In genomic region chr7:135818298-135818697, GRCm38 (mm10) we compare ENCODE assay signal across 25 mouse cellular contexts.
DNase-seq lines count a peak whose midpoint lies in the region; ATAC-seq and TF ChIP-seq lines count a peak whose summit lies in the region.
"Had no signal": no experiment of that assay in that cellular context is flagged by ENCODE, and none has a peak within 500 bp of the region (broad histone marks: within the 10 kb centered on the region; RNA-seq: fewer than 3 reads in every experiment).

No protein-coding gene starts in this region.

- H3K36me3 ChIP-seq in heart, embryonic 10.5 days, result no peaks in the 10 kb centered on the region
- H3K36me3 ChIP-seq in ES-Bruce4 (ENCODE audit: control insufficient read depth, insufficient read depth, low read length, poor library complexity, severe bottlenecking), result no peaks in the 10 kb centered on the region
- H3K36me3 ChIP-seq in liver, embryonic 15.5 days (replicated peaks), result no peaks in the 10 kb centered on the region
- H3K36me3 ChIP-seq: embryonic facial prominence, embryonic 12.5 days; limb, embryonic 13.5 days; midbrain, embryonic 12.5 days had no signal

- TF ChIP-seq POLR2A in ES-Bruce4 (IDR thresholded peaks at IDR 0.05; ENCODE audit: insufficient read depth, low read length), result no peak

- no peak for TF ChIP-seq CTCF in ES-Bruce4 (IDR thresholded peaks at IDR 0.05; ENCODE audit: low read depth, low read length)

- no peaks in the 10 kb centered on the region for H3K27me3 ChIP-seq in heart, embryonic 10.5 days (ENCODE audit: insufficient read depth, poor library complexity, severe bottlenecking)
- no peaks in the 10 kb centered on the region for H3K27me3 ChIP-seq in ES-Bruce4 (ENCODE audit: control insufficient read depth, insufficient read depth, low read length, poor library complexity, severe bottlenecking)
- H3K27me3 ChIP-seq in liver, embryonic 15.5 days, result peaks cover 6% of the 10 kb centered on the region
- H3K27me3 ChIP-seq: embryonic facial prominence, embryonic 12.5 days; limb, embryonic 13.5 days; midbrain, embryonic 12.5 days had no signal

- H3K27ac ChIP-seq in heart, embryonic 10.5 days, result 0 out of 2 replicates have a peak overlapping the region, but pooled peaks have one; percentile 39
- no peak overlapping the region for H3K27ac ChIP-seq in ES-Bruce4 (ENCODE audit: insufficient read depth, low read length)
- peak overlapping the region; percentile 88 for H3K27ac ChIP-seq in liver, embryonic 15.5 days (replicated peaks)
- H3K27ac ChIP-seq: embryonic facial prominence, embryonic 12.5 days; hindbrain, postnatal 0 days; limb, embryonic 13.5 days; midbrain, embryonic 12.5 days had no signal

- H3K4me3 ChIP-seq in heart, embryonic 10.5 days, result no peak overlapping the region
- no peak overlapping the region for H3K4me3 ChIP-seq in ES-Bruce4 (ENCODE audit: low read depth, low read length)
- 0 out of 2 replicates have a peak overlapping the region, but pooled peaks have one; percentile 8 for H3K4me3 ChIP-seq in liver, embryonic 15.5 days (replicated peaks)
- H3K4me3 ChIP-seq: embryonic facial prominence, embryonic 12.5 days; limb, embryonic 13.5 days; midbrain, embryonic 12.5 days had no signal

- H3K9ac ChIP-seq in ES-Bruce4 (ENCODE audit: low read depth, poor library complexity, severe bottlenecking), result no peak overlapping the region
- H3K9ac ChIP-seq in liver, embryonic 15.5 days, result peak overlapping the region; percentile 35
- H3K9ac ChIP-seq: embryonic facial prominence, embryonic 12.5 days; limb, embryonic 13.5 days; lung, embryonic 14.5 days; midbrain, embryonic 12.5 days had no signal

- ATAC-seq in erythroid progenitor cell, adult 5-6 weeks (replicated peaks; ENCODE audit: low FRiP score, poor library complexity, severe bottlenecking), result 0 out of 2 replicates have a peak, but pooled peaks have one; percentile 31
- peak; percentile 64 for ATAC-seq in liver, embryonic 15.5 days (ENCODE audit: insufficient read depth)
- ATAC-seq: CD4-positive, CD25-positive, alpha-beta regulatory T cell, adult 4 months; forebrain, embryonic 16.5 days; hindbrain, postnatal 0 days; intestine, embryonic 16.5 days had no signal

- 71% methylated on average over 3 of the region's 3 CpGs for WGBS in heart, embryonic 10.5 days
- 56% methylated on average over 3 of the region's 3 CpGs for WGBS in liver, embryonic 15.5 days (ENCODE audit: insufficient replicate concordance)

- no peak for DNase-seq in heart, embryonic 10.5 days (ENCODE audit: low spot score)
- no peak for DNase-seq in heart, adult 11 months
- no peak for DNase-seq in B cell, adult 2 months
- DNase-seq in cerebellum, adult 9-10 months, result no peak
- DNase-seq: adrenal gland, postnatal 25 days; cerebellum, adult 11 months; cerebellum, postnatal 25 days; gastrocnemius, postnatal 14 days; heart, adult 18-20 months; heart, postnatal 10 days; kidney, postnatal 36 days; lung, embryonic 14.5 days; right cerebral cortex, postnatal 14 days; spleen, adult 18-20 months; thymus, postnatal 25 days had no signal

- no peaks in the 10 kb centered on the region for H3K9me3 ChIP-seq in heart, embryonic 10.5 days
- H3K9me3 ChIP-seq in ES-Bruce4 (replicated peaks; ENCODE audit: control insufficient read depth, insufficient read depth, low read length, poor library complexity, severe bottlenecking), result no peaks in the 10 kb centered on the region
- H3K9me3 ChIP-seq in liver, embryonic 15.5 days (replicated peaks), result no peaks in the 10 kb centered on the region
- H3K9me3 ChIP-seq: embryonic facial prominence, embryonic 12.5 days; limb, embryonic 13.5 days; midbrain, embryonic 12.5 days had no signal

- H3K4me1 ChIP-seq in heart, embryonic 10.5 days, result no peaks in the 10 kb centered on the region; the same call in 1 of the 2 replicates
- no peaks in the 10 kb centered on the region for H3K4me1 ChIP-seq in ES-Bruce4 (ENCODE audit: control insufficient read depth, insufficient read depth, low read length)
- peaks cover 53% of the 10 kb centered on the region for H3K4me1 ChIP-seq in liver, embryonic 15.5 days (replicated peaks)
- H3K4me1 ChIP-seq: embryonic facial prominence, embryonic 12.5 days; limb, embryonic 13.5 days; midbrain, embryonic 12.5 days had no signal

- peak overlapping the region; percentile 71 for H3K4me2 ChIP-seq in liver, embryonic 15.5 days
- H3K4me2 ChIP-seq: embryonic facial prominence, embryonic 12.5 days; limb, embryonic 13.5 days; lung, embryonic 14.5 days; midbrain, embryonic 12.5 days had no signal

- TF ChIP-seq EP300 in ES-Bruce4 (IDR thresholded peaks at IDR 0.05; ENCODE audit: insufficient read depth, low read depth, low read length), result 0 out of 2 replicates have a peak, but pooled peaks have one; percentile 15
